Mouse (Mus musculus) intestine, embryonic 16.5 days (tissue): ENCODE measurements at regions not wholly inside any gene's neighbourhood (a gene's known extent, or its start where the extent isn't known, plus 50 kb on each side); places are given as distances from the start of the nearest gene placed in this dataset.

ENCODE experiments used
- ATAC-seq: fragments of 200-750 bp; cut with Nextera tagmentation; 2 replicates; pipeline ENCODE4 v1.8.0; 2017; ENCODE audit warnings: moderate TSS enrichment, moderate library complexity
- H3K27ac ChIP-seq: fragments of 300-500 bp; sonication (generic); 2 replicates; pipeline ENCODE4 v1.5.1; 2014; ENCODE audit warnings: mild to moderate bottlenecking, low read length
- H3K27me3 ChIP-seq: fragments of 300-500 bp; sonication (generic); replicated peaks from 2 replicates; pipeline ENCODE4 v1.6.1; 2014; ENCODE audit warnings: low read length, control low read depth, mixed read lengths; ENCODE audit not compliant: control insufficient read depth, insufficient read depth
- H3K36me3 ChIP-seq: fragments of 300-500 bp; sonication (generic); 2 replicates; pipeline ENCODE4 v1.6.1; 2014; ENCODE audit warnings: low read length, control low read depth; ENCODE audit not compliant: control insufficient read depth, insufficient read depth
- H3K4me1 ChIP-seq: fragments of 300-500 bp; sonication (generic); 2 replicates; pipeline ENCODE4 v1.6.1; 2014; ENCODE audit warnings: low read length, control low read depth, mixed read lengths; ENCODE audit not compliant: control insufficient read depth, insufficient read depth
- H3K4me2 ChIP-seq: fragments of 300-500 bp; sonication (generic); 2 replicates; pipeline ENCODE4 v1.6.1; 2014; ENCODE audit warnings: low read depth, low read length, control low read depth
- H3K4me3 ChIP-seq: fragments of 300-500 bp; sonication (generic); 2 replicates; pipeline ENCODE4 v1.5.1; 2014; ENCODE audit warnings: mild to moderate bottlenecking, low read length
- H3K9ac ChIP-seq: fragments of 300-500 bp; sonication (generic); 2 replicates; pipeline ENCODE4 v1.6.1; 2014; ENCODE audit warnings: low read depth, low read length
- H3K9me3 ChIP-seq: fragments of 300-500 bp; sonication (generic); 2 replicates; pipeline ENCODE4 v1.6.1; 2016; ENCODE audit warnings: low read length, control low read depth; ENCODE audit not compliant: control insufficient read depth
- WGBS: fragments of 180-500 bp; shearing (Covaris S2); extraction: QIAGEN DNeasy Blood & Tissue Kit; methylation state at CpG from one replicate; pipeline ENCODE4 v1.1.7; 2014; 5-methylcytosine and 5-hydroxymethylcytosine counted together

DNA sequence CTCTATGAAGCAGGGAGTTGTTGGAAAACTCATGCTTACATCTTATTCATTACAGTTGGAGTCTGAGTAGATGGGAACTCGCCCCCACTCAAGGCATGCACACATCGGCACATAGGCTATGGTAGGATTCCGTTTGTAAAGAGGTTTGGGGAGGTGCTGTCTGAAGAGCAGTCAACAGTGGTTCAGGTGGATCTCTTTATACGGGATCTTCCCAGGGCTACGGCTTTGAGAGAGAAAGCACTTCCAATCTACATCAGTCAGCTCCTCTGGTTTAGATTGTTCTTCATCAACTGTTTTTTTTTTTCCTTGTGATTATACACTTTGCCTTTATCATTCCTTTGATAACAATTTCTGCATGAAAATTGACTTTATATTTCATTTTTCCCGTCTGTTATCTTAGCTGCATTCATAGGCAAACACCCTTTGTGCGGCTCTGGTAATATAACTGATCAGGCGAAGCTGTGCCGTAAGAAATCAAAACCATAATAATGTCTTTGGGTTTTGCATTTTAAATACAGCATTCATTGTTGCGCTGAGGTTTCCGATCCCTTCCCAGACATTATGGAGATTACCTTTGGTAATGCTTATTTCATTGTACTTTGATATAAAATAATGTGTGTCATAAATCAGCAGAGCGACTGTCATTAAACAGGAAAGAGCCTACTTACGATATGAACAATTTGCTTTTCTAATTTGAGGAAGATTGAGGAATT lies 155.7 kb upstream of the Meis1 start:
- 85% methylated on average over 13 of the region's 13 CpGs for WGBS
- Histone ChIP-seq H3K9me3 (no peaks in the 10 kb centered on the region), H3K4me1 (no peaks in the 10 kb centered on the region), H3K36me3 (no peaks in the 10 kb centered on the region), H3K9ac (no peak overlapping the region), H3K4me2 (no peak overlapping the region), H3K27ac (no peak overlapping the region), H3K4me3 (no peak overlapping the region), H3K27me3 (no peaks in the 10 kb centered on the region)
- ATAC-seq: no peak

DNA sequence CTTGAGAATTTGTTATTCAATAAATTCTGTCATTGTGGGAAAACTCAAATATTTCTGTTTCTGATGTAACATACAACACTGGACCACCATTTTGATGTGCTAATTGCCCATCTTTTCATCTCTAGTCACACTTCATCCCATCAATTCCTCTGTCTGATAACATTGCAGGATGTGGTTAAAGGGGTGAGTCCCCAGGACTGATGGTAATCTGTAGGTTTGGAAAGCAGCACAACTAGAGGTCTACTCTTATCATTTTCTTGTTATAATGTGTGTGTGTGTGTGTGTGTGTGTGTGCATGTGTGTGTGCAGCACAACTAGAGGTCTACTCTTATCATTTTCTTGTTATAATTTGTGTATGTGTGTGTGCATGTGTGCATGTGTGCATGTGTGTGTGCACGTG lies 160.5 kb upstream of the Meis1 start:
- Histone ChIP-seq H3K36me3 (no peaks in the 10 kb centered on the region), H3K9me3 (no peaks in the 10 kb centered on the region), H3K27ac (no peak overlapping the region), H3K27me3 (no peaks in the 10 kb centered on the region), H3K4me2 (no peak overlapping the region), H3K4me3 (no peak overlapping the region), H3K9ac (no peak overlapping the region), H3K4me1 (no peaks in the 10 kb centered on the region)
- 89% methylated on average over 1 of the region's 1 CpGs for WGBS
- ATAC-seq: no peak

DNA sequence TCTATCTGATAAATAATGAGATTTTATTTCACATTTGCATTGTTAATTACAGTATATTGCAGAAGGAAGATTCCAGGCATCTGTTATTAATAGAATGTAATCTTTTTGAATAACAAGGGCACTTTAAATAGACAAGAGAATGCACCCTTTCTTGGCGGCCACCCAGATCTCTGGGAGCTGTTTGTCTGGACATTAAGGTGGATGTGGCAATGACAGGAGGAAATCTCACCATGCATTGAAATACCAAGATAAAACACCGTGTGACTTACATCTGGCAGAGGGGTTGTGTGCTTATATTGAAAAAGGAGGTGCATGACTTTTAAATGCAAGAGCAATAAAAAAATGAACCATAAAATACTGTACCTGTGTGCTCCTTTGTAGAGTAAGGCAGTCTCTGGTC lies 171.0 kb upstream of the Meis1 start:
- Histone ChIP-seq H3K27me3 (no peaks in the 10 kb centered on the region), H3K4me3 (no peak overlapping the region), H3K4me1 (no peaks in the 10 kb centered on the region), H3K27ac (no peak overlapping the region), H3K9me3 (no peaks in the 10 kb centered on the region), H3K4me2 (no peak overlapping the region), H3K9ac (no peak overlapping the region), H3K36me3 (no peaks in the 10 kb centered on the region)
- WGBS: 57% methylated on average over 2 of the region's 2 CpGs
- no peak for ATAC-seq

DNA sequence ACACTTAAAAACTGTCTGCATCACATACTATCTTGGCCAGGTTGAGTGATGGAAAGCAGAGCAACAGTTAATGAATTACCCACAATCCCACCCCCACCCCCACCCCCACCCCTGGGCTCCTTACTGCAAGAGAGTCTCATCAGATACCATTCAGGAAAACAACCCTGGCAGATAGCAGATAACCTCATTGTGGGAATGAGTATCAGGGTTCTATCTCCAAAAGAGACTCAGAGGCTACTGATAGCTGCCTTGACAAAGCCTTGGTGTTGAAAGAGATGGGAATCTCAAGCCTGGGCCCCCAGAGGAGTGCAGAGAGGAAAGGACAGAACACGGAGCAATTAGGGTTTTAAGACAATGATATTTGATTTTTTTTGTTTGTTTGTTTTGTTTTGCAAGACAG lies 175.7 kb upstream of the Meis1 start:
- Histone ChIP-seq H3K4me1 (no peaks in the 10 kb centered on the region), H3K4me3 (no peak overlapping the region), H3K27ac (no peak overlapping the region), H3K27me3 (no peaks in the 10 kb centered on the region), H3K9me3 (no peaks in the 10 kb centered on the region), H3K4me2 (no peak overlapping the region), H3K9ac (no peak overlapping the region), H3K36me3 (no peaks in the 10 kb centered on the region)
- 38% methylated on average over 1 of the region's 1 CpGs for WGBS
- no peak for ATAC-seq

DNA sequence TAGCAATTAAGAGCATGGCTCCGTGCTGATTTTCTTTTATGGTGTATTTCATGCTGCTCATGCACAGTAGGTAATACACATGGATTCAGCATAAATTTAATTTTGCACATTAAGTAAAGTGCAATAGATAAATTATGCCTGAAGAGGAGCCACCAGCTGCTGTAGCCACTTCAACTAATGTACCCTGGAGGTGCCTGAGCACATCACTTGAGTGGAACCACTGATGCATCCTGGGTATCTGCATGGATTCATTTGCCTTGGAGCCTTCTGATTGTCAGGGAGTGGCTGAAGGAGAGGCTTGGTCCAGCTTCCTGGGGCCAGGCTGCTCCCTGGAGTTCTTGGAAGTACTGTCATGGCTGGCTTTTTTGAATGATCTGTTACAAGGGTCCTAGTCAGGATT lies 179.0 kb upstream of the Meis1 start:
- whole genome bisulfite sequencing: 86% methylated on average over 1 of the region's 1 CpGs
- Histone ChIP-seq H3K4me1 (no peaks in the 10 kb centered on the region), H3K9ac (no peak overlapping the region)

DNA sequence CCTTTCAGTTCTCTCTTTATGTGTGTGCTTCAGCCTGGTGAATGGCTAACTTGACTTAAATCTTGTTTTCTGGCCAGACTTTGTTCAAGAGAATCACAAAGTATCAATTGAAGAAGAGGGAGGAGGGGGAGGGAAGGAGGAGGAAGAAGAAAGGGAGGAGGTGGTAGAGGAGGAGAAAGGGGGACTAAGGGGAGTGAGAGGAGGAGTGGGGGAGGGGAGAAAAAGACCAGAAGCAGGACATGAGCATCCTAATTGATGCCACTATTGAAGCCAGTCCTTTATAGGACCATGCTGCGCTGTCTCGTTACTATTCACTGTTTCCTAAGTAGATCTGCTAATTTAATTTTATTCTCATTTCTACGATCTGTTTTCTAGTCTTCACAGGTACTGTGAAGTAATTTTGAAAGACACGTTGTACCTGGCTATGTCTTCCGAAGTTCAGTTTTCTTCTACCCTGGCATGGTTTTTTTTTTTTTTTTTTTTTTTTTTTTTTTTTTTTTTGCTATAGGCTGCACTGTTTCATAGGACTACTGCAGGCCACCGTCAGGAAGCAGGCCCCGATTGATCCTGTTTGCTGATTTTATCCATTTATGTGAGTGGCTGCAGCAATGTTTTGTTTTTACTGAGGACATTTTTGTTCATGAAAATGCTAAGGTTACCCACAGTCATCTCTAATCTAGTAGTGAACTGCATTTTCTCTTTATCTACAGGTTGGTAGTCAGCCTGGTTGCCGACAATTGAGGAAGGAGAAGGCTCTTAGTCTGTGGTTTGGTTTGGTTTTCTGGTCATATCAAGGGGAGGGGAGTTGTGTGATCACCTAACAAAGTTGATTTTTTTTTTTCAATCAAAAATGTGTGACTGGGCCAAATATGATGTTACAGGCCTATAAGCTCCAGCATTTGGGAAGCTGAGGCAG lies 184.1 kb upstream of the Meis1 start:
- no peak overlapping the region for H3K27ac ChIP-seq
- ATAC-seq: no peak

More for the DNA sequence above, 179.0 kb upstream of the Meis1 start:
- Histone ChIP-seq H3K36me3 (no peaks in the 10 kb centered on the region), H3K9me3 (no peaks in the 10 kb centered on the region), H3K27ac (no peak overlapping the region), H3K27me3 (no peaks in the 10 kb centered on the region), H3K4me3 (no peak overlapping the region), H3K4me2 (no peak overlapping the region)
- ATAC-seq: no peak

DNA sequence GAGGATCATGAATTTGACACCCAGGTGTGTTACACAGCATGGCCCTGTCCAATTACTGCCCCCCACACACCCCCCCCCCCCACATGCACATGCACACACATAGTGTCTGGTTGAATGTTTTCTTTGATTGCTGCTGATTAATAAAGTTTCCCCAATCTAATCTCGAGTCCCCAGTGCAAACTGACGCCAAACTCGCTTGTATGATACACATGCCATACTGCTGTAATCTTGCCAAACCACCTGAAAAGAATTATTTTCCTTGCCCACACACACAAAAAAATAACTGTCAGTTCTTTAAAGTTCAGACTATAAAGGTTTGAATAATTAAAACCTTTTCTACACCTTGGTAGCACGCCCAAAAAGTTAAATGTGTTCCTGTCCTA lies 184.7 kb upstream of the Meis1 start:
- 75% methylated on average over 4 of the region's 4 CpGs for WGBS
- H3K4me1 ChIP-seq: 0 out of 2 replicates have a peak, but pooled peaks cover 3% of the 10 kb centered on the region
- no peaks in the 10 kb centered on the region for H3K36me3 ChIP-seq
- H3K27me3 ChIP-seq: no peaks in the 10 kb centered on the region
- H3K27ac ChIP-seq: no peak overlapping the region
- H3K4me3 ChIP-seq: no peak overlapping the region
- no peak overlapping the region for H3K4me2 ChIP-seq
- ATAC-seq: no peak
- H3K9ac ChIP-seq: no peak overlapping the region
- no peaks in the 10 kb centered on the region for H3K9me3 ChIP-seq

More for the DNA sequence above, 184.1 kb upstream of the Meis1 start:
- WGBS: 70% methylated on average over 8 of the region's 8 CpGs
- Histone ChIP-seq H3K4me2 (no peak overlapping the region), H3K4me1 (0 out of 2 replicates have a peak, but pooled peaks cover 3% of the 10 kb centered on the region), H3K9ac (no peak overlapping the region), H3K9me3 (no peaks in the 10 kb centered on the region), H3K4me3 (no peak overlapping the region), H3K27me3 (no peaks in the 10 kb centered on the region), H3K36me3 (no peaks in the 10 kb centered on the region)

DNA sequence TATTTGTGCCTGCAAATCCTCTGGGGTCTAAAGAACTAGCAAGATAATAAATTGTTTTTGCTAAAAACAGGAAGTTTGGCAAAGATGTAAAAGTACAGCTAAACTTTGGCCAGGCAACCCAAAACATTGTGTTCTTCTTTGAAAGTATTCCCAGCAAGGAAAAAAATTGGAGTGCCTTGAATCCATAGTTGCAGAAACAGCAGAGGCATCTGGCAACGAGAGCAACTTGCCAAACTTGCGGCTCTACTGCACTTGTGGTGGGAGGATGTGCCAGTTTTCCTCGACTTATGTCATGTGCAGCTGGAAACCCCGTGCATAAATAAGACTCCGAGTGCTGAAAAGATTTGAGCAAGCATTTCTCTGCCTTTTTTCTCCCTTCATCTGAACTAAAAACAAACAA lies 185.2 kb upstream of the Meis1 start:
- no peak for ATAC-seq
- H3K27ac ChIP-seq: no peak overlapping the region
- 37% methylated on average over 5 of the region's 5 CpGs for WGBS

DNA sequence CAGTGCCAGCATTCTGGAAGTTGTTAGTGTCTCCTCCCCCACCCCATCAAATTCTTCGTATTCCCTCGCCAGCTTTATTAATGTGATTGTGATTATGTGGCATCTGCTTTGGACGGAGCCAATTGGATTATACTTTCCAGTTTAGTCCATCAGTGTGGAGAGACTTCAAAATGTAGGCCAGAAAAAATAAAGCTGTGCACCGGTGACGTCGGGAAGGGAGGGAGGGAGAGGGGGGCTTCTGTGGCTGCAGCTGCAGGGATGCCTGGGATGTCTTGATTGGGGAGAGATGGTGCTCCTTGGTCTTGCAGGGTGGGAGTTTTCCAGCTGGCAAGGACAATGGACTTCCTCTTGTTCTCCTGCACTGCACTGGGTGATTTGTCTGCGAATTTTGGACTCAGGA lies 185.7 kb upstream of the Meis1 start:
- ATAC-seq: peak; percentile 48
- Histone ChIP-seq H3K36me3 (no peaks in the 10 kb centered on the region), H3K4me2 (no peak overlapping the region), H3K4me1 (0 out of 2 replicates have a peak, but pooled peaks cover 3% of the 10 kb centered on the region), H3K9ac (no peak overlapping the region), H3K27ac (no peak overlapping the region), H3K9me3 (no peaks in the 10 kb centered on the region), H3K27me3 (no peaks in the 10 kb centered on the region), H3K4me3 (no peak overlapping the region)
- 39% methylated on average over 7 of the region's 7 CpGs for WGBS

More for the DNA sequence above, 185.2 kb upstream of the Meis1 start:
- Histone ChIP-seq H3K27me3 (no peaks in the 10 kb centered on the region), H3K9me3 (no peaks in the 10 kb centered on the region), H3K4me1 (0 out of 2 replicates have a peak, but pooled peaks cover 3% of the 10 kb centered on the region), H3K4me2 (no peak overlapping the region), H3K9ac (no peak overlapping the region), H3K4me3 (no peak overlapping the region), H3K36me3 (no peaks in the 10 kb centered on the region)
